Mouse (Mus musculus) erythroid progenitor cell, adult 5-6 weeks (primary cell): ENCODE results near the gene Gm20388. TPM values are rescaled to one million over a fixed set of nuclear protein-coding genes. Genes with fewer than 3 reads are reported as not detected.

Experiments used
- ATAC-seq: replicated peaks from 2 replicates; pipeline ENCODE4 v1.8.0; 2016; ENCODE audit warnings: moderate number of reproducible peaks, mild to moderate bottlenecking, moderate TSS enrichment, inconsistent platforms; ENCODE audit not compliant: poor library complexity, low FRiP score, severe bottlenecking
- total RNA-seq, 2 experiments: library from RNA; stranded (forward) in 1 of 2; stranded (reverse) in 1 of 2; fragments of 150-400 nt in 1 of 2; fragments of 186-747, 209-891 nt in 1 of 2; gene quantifications; 2 replicates each; pipeline versions ENCODE4 v1.2.3 to v1.2.4; 2015 to 2017; ENCODE audit warnings: low replicate concordance in 2 of 2

Gene Gm20388
- total RNA-seq, 2 experiments from 2014 or later, result 4.2 TPM; not detected in 1

DNA sequence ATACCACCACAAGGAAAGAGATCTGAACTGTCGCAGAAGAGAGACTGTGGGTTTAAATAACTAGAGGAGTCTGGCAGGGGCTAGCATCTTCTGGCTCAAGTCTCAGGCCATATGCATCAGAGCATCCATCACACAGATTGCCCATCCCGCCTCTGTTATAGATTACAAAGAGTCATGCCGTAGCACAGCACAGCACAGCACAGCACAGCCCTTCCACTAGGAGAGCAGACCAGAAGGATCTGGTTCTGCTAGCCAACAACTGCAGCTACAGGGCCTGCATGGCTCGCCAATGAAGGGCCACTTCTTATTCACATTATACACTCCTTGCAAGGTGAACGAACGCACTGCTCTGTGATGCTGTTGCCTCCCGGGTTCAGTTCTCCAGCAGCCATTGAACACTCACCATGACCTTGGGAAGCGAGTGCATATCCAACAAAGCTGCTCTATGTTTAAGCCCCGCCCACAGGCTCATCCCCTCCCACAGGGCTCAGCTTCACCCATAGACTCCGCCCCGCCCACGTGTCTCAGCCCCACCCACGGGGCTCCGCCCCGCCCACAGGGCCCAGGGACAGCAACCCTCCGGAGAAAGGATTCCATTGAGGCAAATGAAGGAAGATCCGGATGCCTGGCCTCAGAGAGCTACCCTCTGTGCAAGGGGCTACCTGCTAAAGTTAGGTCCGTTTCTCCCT is 3771.6 kb downstream of the Gm20388 start:
- ATAC-seq, result no peak

DNA sequence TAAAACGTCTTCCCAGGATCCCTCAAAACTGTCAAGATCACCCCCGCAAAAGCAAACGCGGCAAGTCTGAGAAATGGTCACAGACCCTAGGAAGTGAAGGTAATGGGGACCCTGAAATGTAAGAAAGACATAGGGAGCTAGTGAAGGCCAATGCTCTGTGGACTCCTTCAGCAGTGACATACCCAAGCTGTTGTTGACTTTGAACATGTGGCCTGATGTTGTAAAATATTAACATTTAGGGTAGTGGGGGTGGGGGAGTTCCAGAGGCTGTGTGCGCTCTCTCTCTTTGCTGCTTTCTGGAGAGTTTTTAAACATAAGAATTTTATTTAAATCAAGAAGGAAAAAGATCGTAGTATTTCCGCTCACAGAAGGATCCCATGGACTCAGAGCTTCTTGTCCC is 3772.7 kb downstream of the Gm20388 start:
- ATAC-seq, result no peak

DNA sequence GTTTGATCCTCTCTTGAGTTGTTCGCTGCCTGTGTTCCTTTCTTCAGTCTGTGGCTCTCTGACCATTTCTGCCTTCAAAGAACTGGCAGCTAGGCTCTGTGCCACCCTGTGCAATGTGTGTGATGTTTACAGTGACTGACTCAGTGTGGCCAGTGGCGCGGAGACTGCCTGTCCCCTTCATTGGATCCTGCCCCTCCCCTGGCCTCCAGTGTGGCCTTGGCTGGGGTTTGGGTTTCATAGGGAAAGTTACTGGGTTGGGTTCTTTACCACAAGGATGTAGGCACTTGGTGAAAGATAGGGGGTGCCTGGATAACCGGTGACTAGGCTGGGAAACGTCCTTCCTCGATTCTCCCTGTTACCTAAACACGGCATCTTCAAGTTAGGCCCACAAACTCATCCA is 3774.2 kb downstream of the Gm20388 start:
- ATAC-seq, result no peak

DNA sequence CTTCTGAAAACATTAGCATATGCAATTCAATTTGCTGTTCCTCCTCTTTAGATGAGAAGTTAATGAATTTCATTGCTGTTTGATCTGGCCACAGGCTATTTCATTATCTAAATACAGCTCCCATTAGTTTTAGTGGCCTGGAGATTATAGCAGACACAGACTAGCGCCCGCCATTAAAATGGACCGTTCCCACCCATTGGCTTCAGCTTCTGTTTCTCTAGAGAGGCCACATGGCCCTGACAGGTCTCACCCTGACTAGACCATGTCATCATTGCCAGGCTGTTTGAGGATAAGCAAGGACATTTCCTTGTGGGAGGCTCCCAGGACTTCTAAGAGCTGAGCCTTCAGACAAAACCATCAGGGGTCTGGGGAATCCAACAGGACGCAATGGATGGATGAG is 3774.8 kb downstream of the Gm20388 start:
- ATAC-seq, result no peak

DNA sequence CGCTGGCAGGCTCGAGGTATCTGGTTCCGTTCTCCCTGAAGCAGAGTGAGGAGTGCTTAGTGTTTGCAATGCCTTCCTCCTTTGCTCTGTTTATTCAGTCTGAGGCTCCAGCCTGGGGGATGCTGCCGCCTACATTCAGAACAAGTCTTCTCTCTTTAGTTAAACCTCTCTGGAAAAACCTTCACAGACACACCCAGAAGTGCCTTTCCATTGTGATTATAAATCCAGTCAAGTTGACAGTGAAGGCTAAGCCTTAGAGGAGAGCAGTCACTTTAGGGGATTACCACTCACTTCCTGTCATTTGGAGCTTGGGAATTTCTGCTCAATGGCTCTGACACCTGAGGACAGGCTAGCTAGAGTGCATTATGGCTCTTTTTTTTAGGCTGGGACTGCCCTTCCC is 3777.2 kb downstream of the Gm20388 start:
- ATAC-seq, result no peak

DNA sequence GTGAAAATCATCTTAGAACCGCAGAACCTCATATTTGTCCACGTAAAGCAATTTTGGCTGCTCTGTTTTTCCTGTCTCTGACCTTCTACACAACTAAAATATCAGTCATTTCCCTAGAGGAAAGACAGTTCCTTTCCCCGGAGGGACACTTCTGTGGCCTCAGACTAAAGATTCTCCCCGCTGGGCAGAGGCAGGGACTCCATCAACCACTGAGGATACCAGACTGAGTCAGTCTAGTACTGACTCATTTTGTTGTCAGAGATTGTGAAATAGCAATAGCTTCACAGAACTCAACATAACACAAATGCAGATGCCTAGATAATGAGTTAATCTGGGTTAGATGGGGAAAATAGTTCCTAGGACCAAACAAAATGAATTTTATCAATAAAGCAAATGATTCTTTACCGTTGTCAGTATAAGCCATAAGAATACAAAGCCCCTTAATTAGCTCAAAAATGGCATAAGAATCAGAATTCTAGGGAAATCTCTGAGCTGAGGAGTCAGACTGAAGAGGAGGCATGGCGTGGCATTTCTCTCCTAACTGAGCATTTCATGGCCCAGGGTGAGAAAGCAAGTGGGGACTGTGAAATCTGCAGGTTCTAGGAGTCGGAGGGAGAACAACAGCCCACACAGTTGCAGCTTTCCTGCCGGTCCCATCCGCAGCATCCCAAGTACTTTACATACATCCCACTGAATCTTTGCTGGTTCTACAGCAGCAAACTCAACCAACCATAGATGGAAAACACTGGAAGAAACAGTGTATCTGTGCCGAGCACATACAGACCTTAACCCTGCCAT is 3781.7 kb downstream of the Gm20388 start:
- ATAC-seq, result no peak

DNA sequence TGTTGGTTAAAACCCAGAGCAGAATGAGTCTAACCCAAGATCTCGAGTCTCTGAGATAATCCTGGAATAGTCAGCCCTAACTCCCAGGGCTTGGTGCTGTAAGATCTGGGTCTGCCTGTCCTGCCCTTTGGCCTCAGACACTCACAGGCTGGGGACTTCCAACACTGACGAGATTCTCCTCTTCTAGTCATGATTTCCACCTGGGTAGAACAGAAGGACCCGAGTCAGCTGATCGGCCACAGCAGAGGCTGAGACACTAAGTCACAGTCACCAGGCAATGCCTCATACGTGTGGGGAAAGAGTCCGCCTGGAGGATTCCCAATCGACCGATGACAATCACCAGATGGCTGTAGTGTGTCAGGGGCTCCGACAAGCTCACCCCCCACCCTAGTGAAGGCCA is 3785.5 kb downstream of the Gm20388 start:
- ATAC-seq, result no peak

DNA sequence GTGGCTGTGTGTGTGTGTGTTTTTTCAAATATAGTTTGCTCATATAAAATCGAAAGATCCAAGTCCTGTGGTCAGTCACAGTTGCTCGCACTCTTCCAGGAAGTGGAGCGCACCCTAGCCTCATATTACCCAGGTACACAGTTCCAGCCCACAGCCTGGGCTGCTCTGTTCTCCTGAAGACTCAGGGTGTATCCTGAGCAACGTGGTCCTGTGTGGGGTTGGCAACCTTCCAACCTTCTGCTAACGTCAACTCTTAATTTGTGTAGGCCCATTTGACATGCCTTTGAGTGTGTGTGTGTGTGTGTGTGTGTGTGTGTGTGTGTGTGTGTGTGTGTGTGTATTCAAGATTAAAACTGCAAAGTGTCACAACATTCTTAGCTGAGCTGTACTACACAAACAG is 3786.7 kb downstream of the Gm20388 start:
- ATAC-seq, result no peak

DNA sequence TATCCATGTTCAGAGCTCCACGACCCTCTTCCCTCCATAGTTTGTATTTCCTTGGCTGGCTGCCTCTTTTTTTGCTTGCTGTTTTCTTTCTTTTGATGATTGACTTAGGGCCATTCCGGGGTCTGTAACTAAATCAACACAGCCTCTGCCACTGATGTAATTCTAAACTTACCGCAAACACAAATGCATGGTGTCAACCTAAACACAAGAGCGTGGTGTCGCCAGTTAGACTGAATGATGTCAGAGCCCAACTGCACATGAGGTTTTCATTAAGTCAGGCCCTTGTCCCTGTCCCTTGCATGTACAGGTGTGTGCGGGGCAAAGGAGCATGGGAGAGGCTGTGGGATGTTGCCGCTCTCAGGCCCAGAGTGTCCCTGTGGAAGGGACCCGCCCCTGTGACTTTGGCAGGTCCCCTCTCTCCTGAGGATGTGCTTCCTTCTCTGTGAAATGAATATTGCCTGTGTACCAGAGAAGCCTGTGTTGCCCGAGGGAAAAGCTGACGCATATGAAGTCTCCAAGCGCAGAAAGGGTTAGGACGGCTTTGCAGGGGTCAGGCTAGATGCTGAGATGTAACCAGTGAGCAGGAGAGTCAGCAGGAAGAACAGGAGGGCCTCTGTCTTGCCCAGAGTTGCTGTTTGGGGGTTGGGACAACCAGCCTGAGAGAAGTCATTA is 3789.9 kb downstream of the Gm20388 start:
- no peak for ATAC-seq

DNA sequence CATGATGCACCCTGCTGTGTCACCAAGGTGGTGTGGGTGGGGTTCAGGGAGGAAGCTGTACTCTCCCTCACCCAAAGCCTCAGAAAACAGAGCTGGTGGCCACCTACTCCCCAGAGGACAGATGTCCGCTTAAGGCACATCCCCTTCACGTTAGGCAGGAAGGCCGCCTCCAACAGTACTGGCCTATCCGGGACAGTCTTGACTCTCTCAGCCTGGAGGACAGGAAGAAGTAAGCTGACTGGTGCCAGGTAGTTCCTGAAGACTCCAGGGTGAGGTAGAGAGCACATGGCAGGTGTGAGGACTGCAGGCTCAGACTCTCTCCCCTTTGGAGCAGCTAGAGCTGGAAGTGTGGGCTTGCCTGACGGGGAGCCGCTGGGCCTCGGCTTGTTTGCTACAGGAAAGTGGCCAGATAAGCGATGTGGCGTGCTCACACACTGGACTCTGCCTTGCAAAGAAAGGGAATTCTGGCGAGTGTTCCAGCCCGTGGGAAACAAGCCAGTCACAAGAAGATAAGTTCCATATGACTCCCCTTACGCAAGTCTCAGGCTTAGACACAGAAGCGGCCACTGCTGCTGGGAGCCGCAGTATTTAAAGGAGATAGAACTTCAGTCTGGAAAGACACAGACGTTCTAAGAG is 3791.4 kb downstream of the Gm20388 start:
- ATAC-seq, result no peak

DNA sequence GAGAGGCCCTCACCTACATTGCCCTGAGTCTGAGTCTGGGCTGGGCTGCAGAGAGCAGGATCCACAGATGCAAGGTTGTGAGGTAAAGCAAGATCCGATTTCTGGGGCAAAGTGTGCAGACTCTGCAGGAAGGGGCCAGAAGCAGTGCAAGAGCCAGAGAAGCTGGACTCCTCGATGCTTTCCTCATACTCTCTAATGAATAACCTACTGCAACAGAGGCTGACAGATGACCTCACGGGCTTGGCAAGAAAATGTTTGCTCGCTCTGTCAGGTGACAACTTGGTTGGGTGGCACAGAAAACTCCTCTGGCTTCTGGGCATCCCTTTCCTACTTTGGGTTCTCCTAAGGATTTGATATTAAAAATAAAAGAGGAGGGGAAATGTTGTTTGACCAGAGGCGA is 3794.7 kb downstream of the Gm20388 start:
- ATAC-seq, result no peak

DNA sequence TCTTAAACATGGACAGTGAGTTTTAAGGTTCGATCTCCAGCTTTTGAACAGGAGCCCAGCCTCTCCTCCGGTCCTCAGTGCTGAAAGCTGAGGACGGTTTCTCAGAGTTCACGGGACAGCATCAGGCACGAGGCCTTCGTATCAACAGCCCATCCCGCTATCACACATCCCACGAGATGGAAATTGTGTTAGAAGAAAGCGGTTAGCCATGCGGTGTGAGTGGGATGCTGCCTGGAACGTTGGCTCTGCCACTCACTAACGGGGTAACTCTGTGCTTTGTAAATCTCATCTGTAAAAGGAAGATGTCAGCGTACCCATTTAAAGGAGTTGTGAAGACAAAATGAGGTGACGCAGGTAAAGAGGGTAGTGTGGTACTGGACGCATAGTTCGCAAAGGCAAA is 3796.5 kb downstream of the Gm20388 start:
- no peak for ATAC-seq

DNA sequence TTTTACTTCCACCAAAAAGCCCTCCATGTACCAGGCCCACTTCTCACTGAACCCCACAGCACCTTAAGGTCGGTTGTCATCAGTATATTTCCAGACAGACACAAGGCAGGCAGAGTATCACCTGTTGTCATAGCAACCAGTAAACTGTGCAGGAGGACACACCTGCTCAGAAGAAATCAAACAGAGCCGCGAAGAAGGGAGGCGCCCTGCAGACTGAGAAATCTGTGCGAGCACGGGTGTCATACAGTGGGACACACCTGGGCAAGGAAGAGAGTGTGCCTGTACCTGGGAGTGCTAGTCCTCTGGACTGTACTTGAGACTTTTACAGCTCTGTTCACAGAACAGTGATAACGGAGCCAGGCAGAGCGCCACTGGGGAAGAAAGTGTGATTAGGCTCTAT is 3798.1 kb downstream of the Gm20388 start:
- ATAC-seq, result no peak

DNA sequence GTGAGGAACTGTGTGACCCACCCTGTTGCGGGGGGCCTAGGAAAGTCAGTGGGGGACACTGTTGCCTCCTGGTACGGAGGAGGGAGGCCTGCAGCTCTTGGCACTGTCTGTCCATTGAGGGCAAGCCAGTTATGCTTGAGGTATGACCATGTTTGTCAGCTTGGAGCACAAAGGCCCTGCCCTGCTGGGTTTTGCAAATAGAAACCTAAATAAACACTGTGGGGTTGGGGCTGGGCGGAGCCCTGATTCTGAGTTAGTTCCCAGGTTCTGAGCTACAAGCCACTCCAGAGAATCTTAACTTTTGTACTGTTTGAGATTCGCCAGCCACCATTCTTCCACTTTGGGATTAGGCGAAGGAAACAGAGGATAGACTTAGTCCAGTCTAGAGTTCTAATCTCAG is 3799.7 kb downstream of the Gm20388 start:
- ATAC-seq, result no peak

DNA sequence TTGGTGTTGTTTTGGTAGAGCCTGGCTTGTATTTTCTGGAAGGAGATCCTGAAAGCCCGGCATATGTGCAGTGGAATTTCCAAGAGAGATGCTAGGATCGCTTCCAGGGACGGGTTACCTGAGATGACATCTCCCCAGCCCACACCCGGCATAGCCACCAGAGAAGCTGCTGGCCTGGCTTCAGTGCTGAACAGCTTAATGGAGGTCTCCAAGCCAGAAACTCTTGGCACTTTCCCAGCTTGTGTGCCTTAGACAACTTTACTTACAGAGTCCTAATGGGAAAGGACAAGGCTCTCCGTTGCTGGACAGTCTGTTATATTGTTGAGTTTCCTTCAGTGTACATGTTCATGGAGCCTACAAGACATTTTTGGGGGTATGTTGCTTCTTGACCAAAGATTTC is 3803.8 kb downstream of the Gm20388 start:
- no peak for ATAC-seq

DNA sequence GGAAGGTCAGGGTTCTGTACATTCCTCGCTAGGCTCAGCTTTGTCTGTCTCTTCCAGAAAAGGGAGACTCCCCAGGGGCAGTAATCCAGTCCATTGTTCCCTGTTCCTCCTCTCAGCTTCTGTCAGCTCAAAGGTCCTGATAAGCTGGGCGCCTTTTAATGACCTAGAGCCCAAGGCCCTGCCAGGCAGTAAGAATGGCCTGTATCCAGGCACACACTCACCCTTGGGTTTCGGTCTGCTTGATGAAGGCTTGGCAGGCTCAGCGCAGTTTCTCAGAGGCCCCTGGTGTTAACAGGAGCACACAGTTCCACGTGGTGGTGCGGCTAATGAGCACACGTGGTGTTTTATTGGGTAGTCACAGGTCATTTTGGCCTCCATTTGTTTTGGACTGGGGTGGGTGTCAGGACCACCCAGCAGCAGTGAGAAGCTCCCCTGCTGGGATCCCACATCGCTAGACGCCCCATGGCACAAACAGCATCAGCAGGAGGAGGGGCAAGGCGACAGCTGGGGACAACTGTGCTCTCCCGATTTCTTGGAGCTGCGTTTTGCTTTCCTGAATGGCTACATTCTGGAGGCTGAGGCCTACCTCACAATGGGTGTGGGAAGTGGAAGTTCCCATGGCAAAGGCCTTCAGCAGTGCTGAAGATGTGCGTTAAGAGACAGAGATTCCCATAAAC is 3805.4 kb downstream of the Gm20388 start:
- no peak for ATAC-seq

DNA sequence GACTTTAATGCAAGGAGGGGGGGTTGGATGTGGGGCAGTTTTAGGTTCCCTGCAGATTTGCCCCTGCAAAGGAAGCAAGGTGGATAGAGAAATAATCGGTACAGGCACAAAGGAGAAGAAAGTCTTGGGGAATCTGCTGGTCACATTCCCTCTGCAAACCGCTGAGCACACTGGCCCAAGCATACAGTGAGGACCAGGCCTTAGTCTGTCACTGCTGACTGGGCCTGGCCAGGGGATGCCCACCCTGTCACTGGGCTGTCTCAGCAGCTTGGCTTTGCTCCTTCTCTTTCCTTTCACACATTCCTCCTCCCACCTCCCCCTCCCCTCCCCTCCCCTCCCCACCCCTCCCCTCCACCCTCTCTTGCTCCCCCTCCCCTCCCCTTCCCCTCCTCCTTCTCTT is 3806.5 kb downstream of the Gm20388 start:
- ATAC-seq, result no peak

DNA sequence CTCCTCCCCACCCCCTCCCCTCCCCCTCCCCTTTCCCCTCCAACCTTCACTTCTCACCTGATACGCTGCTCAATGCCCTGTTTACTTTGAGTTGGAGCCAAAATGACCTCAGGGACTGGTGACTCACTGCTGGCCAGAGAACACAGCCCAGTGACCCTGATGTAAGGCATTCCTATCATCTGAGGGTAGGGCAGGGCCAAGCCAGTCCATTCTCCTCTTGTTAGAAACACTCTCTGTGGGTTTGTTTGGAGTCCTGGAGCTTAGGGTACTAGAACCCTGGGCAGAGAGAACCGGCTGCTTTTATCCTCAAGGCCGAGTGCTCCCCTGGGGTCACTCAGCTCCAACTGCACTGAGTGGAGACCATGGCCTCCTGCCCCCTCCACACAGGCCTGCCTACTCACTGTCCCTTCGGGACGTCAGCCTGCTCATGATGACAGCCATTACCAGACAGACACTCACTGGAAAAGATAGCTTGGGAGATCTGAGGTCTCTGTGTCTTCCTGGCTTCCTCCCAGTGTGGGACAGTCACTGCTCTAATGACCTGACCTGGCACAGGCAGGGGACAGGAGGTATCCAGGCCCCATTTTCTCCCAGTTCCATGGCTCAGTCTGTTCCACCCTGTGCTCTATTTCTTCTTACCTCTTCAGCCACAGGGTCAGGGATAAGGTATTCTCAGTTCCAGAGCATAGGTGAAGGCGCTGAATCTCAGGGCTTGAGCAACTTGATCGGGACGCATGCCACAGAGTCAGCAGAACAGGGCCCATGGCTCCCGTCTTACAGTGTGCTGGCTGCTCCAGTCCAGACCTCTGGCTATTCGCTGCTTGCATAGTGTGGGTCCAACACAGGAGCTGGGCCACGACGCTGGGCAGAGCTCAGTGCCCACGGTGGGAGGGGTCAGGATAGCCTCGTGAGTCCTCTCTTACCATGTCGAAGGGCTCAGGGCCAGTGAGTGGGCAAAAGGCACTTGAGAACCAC is 3807.2 kb downstream of the Gm20388 start:
- ATAC-seq, result no peak

DNA sequence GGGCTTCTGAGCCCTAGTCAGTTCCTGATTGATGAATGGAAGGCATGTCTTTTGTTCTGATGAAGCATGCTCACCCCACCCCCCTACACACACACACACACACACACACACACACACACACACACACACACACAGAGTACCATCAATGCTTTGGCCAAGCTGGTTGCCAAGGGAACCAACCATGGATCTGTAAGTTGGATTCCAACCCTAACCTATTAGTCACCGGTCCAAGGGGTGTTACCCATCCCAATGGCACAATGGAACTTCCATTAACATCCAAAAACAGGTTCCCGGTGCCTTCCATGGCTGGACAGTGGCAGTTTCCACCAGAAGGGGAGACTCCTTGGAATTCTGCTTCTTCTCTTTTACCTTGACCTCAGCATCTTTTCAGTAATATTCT is 3808.1 kb downstream of the Gm20388 start:
- ATAC-seq, result no peak
